Mouse (Mus musculus) forelimb bud, embryonic 11.5 days (tissue): ENCODE measurements around the gene Ttll11.

Source experiments
- DNase-seq: peaks from one replicate; pipeline ENCODE4 v3.0.0-alpha.2; 2012; ENCODE audit warnings: low read depth, low spot score

Gene Ttll11

GRCm38 (mm10) chr2:35852971-35853370 lies 126.7 kb downstream of the Ttll11 start:
- no peak for DNase-seq

- no peak for DNase-seq
These were observed 127.6 kb downstream of the Ttll11 start for GRCm38 (mm10) chr2:35852164-35852509.

- DNase-seq: no peak
These were observed 128.1 kb downstream of the Ttll11 start for GRCm38 (mm10) chr2:35851420-35852163.

- peak; percentile 42 for DNase-seq
These were observed 130.0 kb downstream of the Ttll11 start for GRCm38 (mm10) chr2:35849632-35850230.

GRCm38 (mm10) chr2:35845611-35846504 lies 133.9 kb downstream of the Ttll11 start:
- no peak for DNase-seq

- DNase-seq: peak; percentile 77
These were observed 135.6 kb downstream of the Ttll11 start for GRCm38 (mm10) chr2:35843896-35844690.

GRCm38 (mm10) chr2:35842780-35843474 lies 136.8 kb downstream of the Ttll11 start:
- no peak for DNase-seq

- DNase-seq: no peak
These were observed 137.8 kb downstream of the Ttll11 start for GRCm38 (mm10) chr2:35841841-35842420.

- DNase-seq: peak; percentile 63
These were observed 138.5 kb downstream of the Ttll11 start for GRCm38 (mm10) chr2:35840956-35841816.

- DNase-seq: no peak
These were observed 140.8 kb downstream of the Ttll11 start for GRCm38 (mm10) chr2:35838751-35839479.

- DNase-seq: no peak
These were observed 145.4 kb downstream of the Ttll11 start for GRCm38 (mm10) chr2:35834198-35834913.

- DNase-seq: no peak
These were observed 146.2 kb downstream of the Ttll11 start for GRCm38 (mm10) chr2:35833546-35833945.

- DNase-seq: no peak
These were observed 146.8 kb downstream of the Ttll11 start for GRCm38 (mm10) chr2:35832742-35833425.

- no peak for DNase-seq
These were observed 147.7 kb downstream of the Ttll11 start for GRCm38 (mm10) chr2:35831904-35832581.

GRCm38 (mm10) chr2:35830966-35831903 lies 148.5 kb downstream of the Ttll11 start:
- peak; percentile 40 for DNase-seq

GRCm38 (mm10) chr2:35829136-35829535 lies 150.6 kb downstream of the Ttll11 start:
- DNase-seq: no peak
